Mouse (Mus musculus) olfactory bulb, adult 2 months (tissue): ENCODE data around the gene Egfem1. TPM values are rescaled to one million over a fixed set of nuclear protein-coding genes. Genes with fewer than 3 reads are reported as not detected.

Experiments
- H3K27ac ChIP-seq: fragments of 200-500 bp; 2 replicates; pipeline ENCODE4 v1.5.1; 2012; ENCODE audit warnings: low read depth, low read length; ENCODE audit not compliant: insufficient read depth
- H3K4me1 ChIP-seq: fragments of 200-500 bp; 2 replicates; pipeline ENCODE4 v1.6.1; 2012; ENCODE audit warnings: low read length; ENCODE audit not compliant: control insufficient read depth, insufficient read depth
- H3K4me3 ChIP-seq: fragments of 200-500 bp; 2 replicates; pipeline ENCODE4 v1.5.1; 2012; ENCODE audit warnings: mild to moderate bottlenecking, low read depth, low read length, moderate library complexity; ENCODE audit not compliant: insufficient read depth
- CTCF ChIP-seq: fragments of 200-500 bp; IDR thresholded peaks from 2 replicates; pipeline ENCODE4 v1.5.1; 2012; ENCODE audit warnings: low read depth, mild to moderate bottlenecking, low read length, moderate library complexity; ENCODE audit not compliant: insufficient read depth
- POLR2A ChIP-seq: fragments of 200-500 bp; IDR thresholded peaks from 2 replicates; pipeline ENCODE4 v1.6.1; 2012; ENCODE audit warnings: mild to moderate bottlenecking, low read depth, low read length, moderate library complexity; ENCODE audit not compliant: insufficient read depth
- WGBS: fragments of 180-500 bp; shearing (Covaris S2); methylation state at CpG from one replicate; pipeline ENCODE4 v1.1.7; 2018; 5-methylcytosine and 5-hydroxymethylcytosine counted together
- polyA plus RNA-seq: library from polyadenylated mRNA; stranded (reverse); fragments of >200 nt; gene quantifications from 2 replicates; pipeline ENCODE4 v1.2.4, GENCODE M21; 2012; ENCODE audit warnings: low replicate concordance; ENCODE audit not compliant: missing spikeins, insufficient read depth, insufficient read length

Gene Egfem1
- polyA plus RNA-seq, 1 experiment, result not detected

- Histone ChIP-seq H3K27ac (no peak overlapping the region), H3K4me3 (no peak overlapping the region), H3K4me1 (no peaks in the 10 kb centered on the region)
- WGBS, result 76% methylated on average over 7 of the region's 7 CpGs
- no peak for TF ChIP-seq POLR2A
- no peak for TF ChIP-seq CTCF
Measured at GRCm38 (mm10) chr3:29602140-29602539, 520.3 kb downstream of the Egfem1 start.

DNA sequence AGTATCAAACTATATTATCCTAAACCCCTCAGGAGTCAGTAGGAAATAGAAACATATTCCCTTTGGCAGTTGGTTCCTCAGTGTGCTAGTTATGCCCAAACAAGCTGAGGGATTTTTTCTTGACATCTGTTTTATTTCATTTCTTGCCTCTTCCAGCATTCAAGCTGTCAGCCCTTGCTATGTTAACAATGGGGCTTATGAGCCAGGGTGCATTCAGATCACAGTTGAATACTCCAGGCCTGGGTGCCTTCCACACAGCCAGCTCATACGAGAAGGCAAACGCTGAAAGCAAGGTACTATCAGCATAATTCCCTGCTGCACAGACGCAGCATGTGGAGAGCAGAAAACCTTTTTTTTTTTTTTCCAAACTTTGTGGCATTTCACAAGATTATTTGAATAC is 526.9 kb downstream of the Egfem1 start:
- TF ChIP-seq CTCF (no peak), POLR2A (no peak)
- 63% methylated on average over 3 of the region's 3 CpGs for WGBS

DNA sequence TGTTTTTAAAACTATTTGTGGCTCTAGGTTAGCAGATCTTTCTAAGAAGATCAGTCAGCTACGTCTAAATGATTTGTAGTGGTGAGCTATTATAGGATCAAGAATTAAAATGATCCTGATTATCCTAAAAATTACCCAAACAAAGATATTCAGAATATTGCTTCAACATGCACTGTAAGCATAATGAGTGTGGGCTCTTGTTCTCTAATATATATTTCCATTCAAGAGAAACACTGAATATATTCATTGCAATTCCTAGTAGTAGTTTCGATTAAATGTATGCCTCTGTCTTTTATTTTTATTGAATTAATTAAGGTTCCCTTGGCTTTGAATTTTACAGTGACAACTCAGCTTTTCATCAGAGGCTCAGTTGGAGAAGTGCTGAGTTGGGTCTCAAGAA is 527.4 kb downstream of the Egfem1 start:
- TF ChIP-seq CTCF (no peak), POLR2A (no peak)
- no peaks in the 10 kb centered on the region for H3K4me1 ChIP-seq
- no peak overlapping the region for H3K27ac ChIP-seq
- 60% methylated on average over 2 of the region's 2 CpGs for WGBS
- no peak overlapping the region for H3K4me3 ChIP-seq

More for the DNA sequence above, 526.9 kb downstream of the Egfem1 start:
- Histone ChIP-seq H3K4me1 (no peaks in the 10 kb centered on the region), H3K4me3 (no peak overlapping the region), H3K27ac (no peak overlapping the region)

GRCm38 (mm10) chr3:29619586-29619985 is 537.8 kb downstream of the Egfem1 start:
- no peaks in the 10 kb centered on the region for H3K4me1 ChIP-seq
- TF ChIP-seq POLR2A, result no peak
- TF ChIP-seq CTCF, result no peak
- H3K27ac ChIP-seq, result no peak overlapping the region
- H3K4me3 ChIP-seq, result no peak overlapping the region
- WGBS, result 82% methylated on average over 1 of the region's 1 CpGs

- H3K4me3 ChIP-seq, result no peak overlapping the region
- H3K27ac ChIP-seq, result no peak overlapping the region
- TF ChIP-seq CTCF (no peak), POLR2A (no peak)
- no peaks in the 10 kb centered on the region for H3K4me1 ChIP-seq
- whole genome bisulfite sequencing, result 65% methylated on average over 2 of the region's 2 CpGs
Measured at GRCm38 (mm10) chr3:29639819-29640218, 558.0 kb downstream of the Egfem1 start.

DNA sequence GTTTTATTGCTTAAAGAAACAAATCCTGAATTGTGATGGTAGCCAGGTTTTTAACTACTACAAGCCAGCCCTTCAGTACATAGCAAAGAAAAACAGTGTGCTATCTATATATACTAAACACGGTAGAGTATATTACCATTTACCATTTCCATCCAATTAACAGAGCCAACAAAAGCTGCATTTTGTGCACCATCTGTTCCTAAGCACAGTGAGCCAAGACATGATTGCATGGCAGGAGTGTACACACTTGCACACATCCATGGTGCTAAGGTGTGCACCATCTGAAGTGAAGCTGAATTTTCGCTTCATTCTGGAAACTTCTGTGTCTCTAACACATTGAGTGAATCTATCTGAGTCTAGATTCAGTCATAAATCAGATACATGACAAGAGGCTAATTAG is 585.0 kb downstream of the Egfem1 start:
- no peak overlapping the region for H3K27ac ChIP-seq
- H3K4me3 ChIP-seq, result no peak overlapping the region
- no peaks in the 10 kb centered on the region for H3K4me1 ChIP-seq
- TF ChIP-seq CTCF (no peak), POLR2A (no peak)
- 71% methylated on average over 2 of the region's 2 CpGs for WGBS

DNA sequence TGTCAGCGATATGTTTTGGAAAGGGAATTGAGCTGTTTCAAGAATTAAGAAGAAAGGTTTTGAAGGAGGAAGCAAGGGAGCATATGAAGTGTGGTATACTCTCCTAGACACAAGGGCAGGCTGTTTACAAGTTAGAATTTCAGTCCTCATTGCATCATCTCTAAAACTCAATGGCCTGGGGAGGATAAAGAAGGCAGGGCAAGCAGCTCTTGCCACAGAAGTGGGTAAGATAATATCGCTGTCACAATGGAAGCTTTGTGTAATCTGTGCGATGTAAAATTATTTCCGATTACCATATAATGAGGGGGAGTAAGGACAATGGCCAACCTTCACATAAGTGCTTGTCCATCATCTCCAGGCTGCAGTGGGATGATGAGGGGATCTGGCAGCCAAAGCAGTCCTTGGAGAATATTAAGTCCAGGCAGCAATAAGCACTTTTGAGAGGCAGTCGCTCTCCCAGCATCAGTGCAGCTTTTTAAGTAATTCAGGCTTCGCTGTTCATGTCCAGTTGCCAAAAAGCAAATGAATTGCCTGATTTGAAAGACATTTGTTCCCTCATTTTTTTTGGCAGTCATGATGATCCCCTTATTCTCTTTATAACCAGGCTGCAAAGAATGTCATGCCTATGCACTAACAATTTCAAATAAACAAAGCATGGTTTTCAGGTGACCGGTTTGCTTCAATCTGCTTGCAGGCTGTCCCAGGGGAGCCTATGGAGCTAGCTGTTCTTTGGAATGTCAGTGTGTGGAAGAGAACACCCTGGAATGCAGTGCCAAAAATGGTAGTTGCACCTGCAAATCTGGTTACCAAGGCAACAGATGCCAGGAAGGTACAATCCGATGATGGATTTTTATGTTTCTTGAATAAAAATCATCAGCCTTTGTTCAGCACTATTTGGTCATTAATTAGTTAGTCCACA is 607.8 kb downstream of the Egfem1 start:
- WGBS, result 53% methylated on average over 8 of the region's 8 CpGs
- Histone ChIP-seq H3K4me1 (no peaks in the 10 kb centered on the region), H3K27ac (no peak overlapping the region), H3K4me3 (no peak overlapping the region)
- TF ChIP-seq CTCF, result no peak
- TF ChIP-seq POLR2A, result no peak

DNA sequence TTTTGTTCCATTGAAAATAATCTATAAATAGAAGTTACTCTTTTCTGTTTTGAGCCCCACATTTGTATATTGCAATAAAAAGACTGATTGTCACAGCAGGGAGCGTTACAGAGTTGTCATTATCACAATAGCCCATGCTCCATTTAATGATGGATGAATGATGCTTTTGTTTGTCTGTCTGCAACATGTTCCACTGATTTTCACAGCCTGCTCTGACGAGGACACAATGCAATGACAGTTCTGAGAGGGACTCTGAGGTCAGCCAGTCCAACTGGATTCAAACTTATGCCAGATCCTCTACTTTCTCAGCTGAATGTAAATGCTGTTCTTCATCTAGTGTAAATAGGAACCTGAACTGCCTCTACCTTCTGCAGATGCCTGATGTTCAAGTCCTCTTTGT is 619.3 kb downstream of the Egfem1 start:
- WGBS, result 39% methylated on average over 2 of the region's 2 CpGs
- H3K27ac ChIP-seq, result no peak overlapping the region

GRCm38 (mm10) chr3:29706816-29707215 is 625.0 kb downstream of the Egfem1 start:
- Histone ChIP-seq H3K4me3 (no peak overlapping the region), H3K27ac (no peak overlapping the region), H3K4me1 (no peaks in the 10 kb centered on the region)
- TF ChIP-seq CTCF (no peak), POLR2A (no peak)
- 95% methylated on average over 2 of the region's 2 CpGs for WGBS

More for the DNA sequence above, 619.3 kb downstream of the Egfem1 start:
- Histone ChIP-seq H3K4me1 (no peaks in the 10 kb centered on the region), H3K4me3 (no peak overlapping the region)
- TF ChIP-seq POLR2A (no peak), CTCF (no peak)

- 90% methylated on average over 1 of the region's 1 CpGs for WGBS
- no peak overlapping the region for H3K4me3 ChIP-seq
- no peaks in the 10 kb centered on the region for H3K4me1 ChIP-seq
- TF ChIP-seq POLR2A, result no peak
- no peak overlapping the region for H3K27ac ChIP-seq
Measured at GRCm38 (mm10) chr3:29707467-29707866, 625.6 kb downstream of the Egfem1 start.
